Mouse (Mus musculus) MEL (cell line): ENCODE results near the gene Chst12.

Source experiments
- CHD2 ChIP-seq: IDR thresholded peaks from 2 replicates; pipeline ENCODE4 v1.6.1; 2011; ENCODE audit warnings: low read length, improper control_type of control experiment
- CTCF ChIP-seq, 3 experiments: IDR thresholded peaks in 2 of 3; conservative IDR thresholded peaks in 1 of 3; 2 replicates each; pipeline ENCODE4 v1.5.1; 2011 to 2012; ENCODE audit warnings: low read length in 3 of 3, low read depth in 2 of 3, mild to moderate bottlenecking in 2 of 3, improper control_type of control experiment in 1 of 3, inconsistent platforms in 1 of 3, mixed read lengths in 1 of 3, moderate library complexity in 1 of 3; ENCODE audit not compliant: control insufficient read depth in 1 of 3, insufficient read depth in 1 of 3, poor library complexity in 1 of 3, severe bottlenecking in 1 of 3
- ELF1 ChIP-seq: IDR thresholded peaks from 2 replicates; pipeline ENCODE4 v1.6.1; 2014; ENCODE audit warnings: low read depth, mild to moderate bottlenecking, inconsistent platforms, low read length, improper control_type of control experiment, moderate library complexity
- EP300 ChIP-seq, 2 experiments: IDR thresholded peaks; 2 replicates each; pipeline ENCODE4 v1.6.1; 2011; ENCODE audit warnings: improper control_type of control experiment in 2 of 2, low read length in 2 of 2, low read depth in 1 of 2, mild to moderate bottlenecking in 1 of 2
- GATA1 ChIP-seq: IDR thresholded peaks from 2 replicates; pipeline ENCODE4 v1.6.1; 2011; ENCODE audit warnings: low read depth, low read length, improper control_type of control experiment
- NRF1 ChIP-seq: IDR thresholded peaks from 2 replicates; pipeline ENCODE4 v1.6.1; 2014; ENCODE audit warnings: low read depth, mild to moderate bottlenecking, inconsistent platforms, low read length, improper control_type of control experiment, moderate library complexity; ENCODE audit not compliant: poor library complexity, insufficient read depth, severe bottlenecking
- POLR2A ChIP-seq, 2 experiments: IDR thresholded peaks; 2 replicates each; pipeline ENCODE4 v1.6.1; 2011 to 2012; ENCODE audit warnings: low read length in 2 of 2, mild to moderate bottlenecking in 2 of 2, control low read depth in 1 of 2, improper control_type of control experiment in 1 of 2, low read depth in 1 of 2, moderate library complexity in 1 of 2; ENCODE audit not compliant: control insufficient read depth in 1 of 2, insufficient read depth in 1 of 2, poor library complexity in 1 of 2
- SMC3 ChIP-seq: IDR thresholded peaks from 2 replicates; pipeline ENCODE4 v1.6.1; 2011; ENCODE audit warnings: low read depth, low read length, improper control_type of control experiment
- TAL1 ChIP-seq: IDR thresholded peaks from 2 replicates; pipeline ENCODE4 v1.6.1; 2012; ENCODE audit warnings: mild to moderate bottlenecking, inconsistent platforms, low read length, moderate library complexity, mixed read lengths
- TCF12 ChIP-seq: IDR thresholded peaks from 2 replicates; pipeline ENCODE4 v1.6.1; 2014; ENCODE audit warnings: low read depth, mild to moderate bottlenecking, inconsistent platforms, low read length, improper control_type of control experiment, moderate library complexity
- ZMIZ1 ChIP-seq: IDR thresholded peaks from 2 replicates; pipeline ENCODE4 v1.6.1; 2012; ENCODE audit warnings: low read depth, mild to moderate bottlenecking, inconsistent platforms, low read length, improper control_type of control experiment, moderate library complexity

DNA sequence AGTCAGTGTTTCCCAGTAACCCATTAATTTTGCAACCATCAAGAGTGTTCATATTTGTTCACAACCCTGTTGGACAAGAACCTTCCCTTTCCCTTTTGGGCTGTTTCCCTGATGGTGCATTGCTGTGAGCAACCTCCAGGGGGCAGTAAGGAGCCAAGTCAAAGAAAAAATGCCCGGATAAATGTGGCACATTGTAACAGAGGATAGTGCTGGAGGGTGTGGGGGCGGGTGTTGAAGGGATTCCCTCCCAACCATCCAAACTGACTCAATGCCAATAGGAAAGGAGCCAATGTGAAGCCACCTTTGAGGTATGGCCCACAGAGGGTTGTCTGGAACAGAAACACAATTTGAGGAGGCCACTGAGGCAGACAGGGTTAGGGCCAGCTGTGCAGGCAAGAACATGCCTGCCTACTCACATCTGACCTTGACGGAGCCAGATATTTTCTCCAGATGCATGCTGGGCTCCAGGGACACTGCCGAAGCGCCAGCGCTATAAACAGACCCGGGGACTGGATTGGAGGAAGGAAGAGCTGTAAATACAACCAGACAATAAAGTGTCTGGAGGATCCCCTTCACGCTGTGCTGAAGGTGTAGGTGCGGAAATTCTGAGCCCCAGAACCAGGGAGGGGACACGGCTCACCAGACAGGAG, 63.1 kb downstream of the Chst12 start:
- no peak for TF ChIP-seq GATA1
- peak; percentile 81 to 96 (median 92) for TF ChIP-seq CTCF (IDR thresholded peaks at IDR 0.05 in 2 of 3, conservative IDR thresholded peaks at IDR 0.05 in 1 of 3; ENCODE audit: control insufficient read depth in 1 of 3, insufficient read depth in 1 of 3, low read depth in 2 of 3, low read length in 3 of 3, poor library complexity in 1 of 3, severe bottlenecking in 1 of 3)
- TF ChIP-seq SMC3: peak; percentile 91
- TF ChIP-seq TCF12: no peak
- no peak for TF ChIP-seq CHD2
- no peak for TF ChIP-seq POLR2A (IDR thresholded peaks at IDR 0.05; ENCODE audit: control insufficient read depth in 1 of 2, insufficient read depth in 1 of 2, low read depth in 1 of 2, low read length in 2 of 2, poor library complexity in 1 of 2)
- no peak for TF ChIP-seq TAL1
- TF ChIP-seq ZMIZ1: no peak
- TF ChIP-seq EP300 (IDR thresholded peaks at IDR 0.05; ENCODE audit: low read depth in 1 of 2, low read length in 2 of 2): no peak
- no peak for TF ChIP-seq ELF1
- no peak for TF ChIP-seq NRF1
